Mouse (Mus musculus) spleen, adult 2 months (tissue): Measurements from ENCODE around the gene Rpl27a.

ENCODE experiments used
- CTCF ChIP-seq: fragments of 200-500 bp; IDR thresholded peaks from 2 replicates; pipeline ENCODE4 v1.5.1; 2011; ENCODE audit warnings: mild to moderate bottlenecking, inconsistent platforms; ENCODE audit not compliant: insufficient read depth, insufficient read length, insufficient replicate concordance; ENCODE audit errors: extremely low read depth
- POLR2A ChIP-seq: fragments of 200-500 bp; IDR thresholded peaks from 2 replicates; pipeline ENCODE4 v1.6.1; 2011; ENCODE audit warnings: low read depth, low read length, inconsistent platforms

- TF ChIP-seq POLR2A, result no peak
- no peak for TF ChIP-seq CTCF
Observed at GRCm38 (mm10) chr7:109524442-109524744, 5.4 kb downstream of the Rpl27a start.
